Mouse (Mus musculus) neural tube, embryonic 12.5 days (tissue): ENCODE data around the gene Rag2. TPM values are rescaled to one million over a fixed set of nuclear protein-coding genes. Genes with fewer than 3 reads are reported as not detected.

Experiments used
- ATAC-seq: fragments of 200-750 bp; cut with Nextera tagmentation; 2 replicates; pipeline ENCODE4 v1.8.0; 2017; ENCODE audit warnings: low read depth, mild to moderate bottlenecking, moderate TSS enrichment, moderate library complexity; ENCODE audit not compliant: low FRiP score
- H3K27ac ChIP-seq: fragments of 300-500 bp; sonication (generic); 2 replicates; pipeline ENCODE4 v1.5.1; 2016
- H3K27me3 ChIP-seq: fragments of 300-500 bp; sonication (generic); replicated peaks from 2 replicates; pipeline ENCODE4 v1.6.1; 2016; ENCODE audit warnings: mild to moderate bottlenecking
- H3K36me3 ChIP-seq: fragments of 300-500 bp; sonication (generic); 2 replicates; pipeline ENCODE4 v1.6.1; 2016; ENCODE audit warnings: mild to moderate bottlenecking
- H3K4me1 ChIP-seq: fragments of 300-500 bp; sonication (generic); 2 replicates; pipeline ENCODE4 v1.6.1; 2016
- H3K4me2 ChIP-seq: fragments of 300-500 bp; sonication (generic); replicated peaks from 2 replicates; pipeline ENCODE4 v1.6.1; 2016; ENCODE audit warnings: mild to moderate bottlenecking
- H3K4me3 ChIP-seq: fragments of 300-500 bp; sonication (generic); 2 replicates; pipeline ENCODE4 v1.5.1; 2016
- H3K9ac ChIP-seq: fragments of 300-500 bp; sonication (generic); 2 replicates; pipeline ENCODE4 v1.6.1; 2016; ENCODE audit warnings: mild to moderate bottlenecking
- H3K9me3 ChIP-seq: fragments of 300-500 bp; sonication (generic); 2 replicates; pipeline ENCODE4 v1.6.1; 2016; ENCODE audit warnings: mild to moderate bottlenecking
- WGBS: fragments of 180-500 bp; shearing (Covaris S2); methylation state at CpG from one replicate; pipeline ENCODE4 v1.1.7; 2016; 5-methylcytosine and 5-hydroxymethylcytosine counted together
- polyA plus RNA-seq: library from polyadenylated mRNA; unstranded; fragments of >200 nt; fragmentation: Nextera tagmentation; extraction: Ambion mirVana; gene quantifications from 2 replicates; pipeline ENCODE4 v1.2.1, GENCODE M21; 2016

Rag2 gene
- polyA plus RNA-seq, 1 experiment from 2014 or later: not detected

DNA sequence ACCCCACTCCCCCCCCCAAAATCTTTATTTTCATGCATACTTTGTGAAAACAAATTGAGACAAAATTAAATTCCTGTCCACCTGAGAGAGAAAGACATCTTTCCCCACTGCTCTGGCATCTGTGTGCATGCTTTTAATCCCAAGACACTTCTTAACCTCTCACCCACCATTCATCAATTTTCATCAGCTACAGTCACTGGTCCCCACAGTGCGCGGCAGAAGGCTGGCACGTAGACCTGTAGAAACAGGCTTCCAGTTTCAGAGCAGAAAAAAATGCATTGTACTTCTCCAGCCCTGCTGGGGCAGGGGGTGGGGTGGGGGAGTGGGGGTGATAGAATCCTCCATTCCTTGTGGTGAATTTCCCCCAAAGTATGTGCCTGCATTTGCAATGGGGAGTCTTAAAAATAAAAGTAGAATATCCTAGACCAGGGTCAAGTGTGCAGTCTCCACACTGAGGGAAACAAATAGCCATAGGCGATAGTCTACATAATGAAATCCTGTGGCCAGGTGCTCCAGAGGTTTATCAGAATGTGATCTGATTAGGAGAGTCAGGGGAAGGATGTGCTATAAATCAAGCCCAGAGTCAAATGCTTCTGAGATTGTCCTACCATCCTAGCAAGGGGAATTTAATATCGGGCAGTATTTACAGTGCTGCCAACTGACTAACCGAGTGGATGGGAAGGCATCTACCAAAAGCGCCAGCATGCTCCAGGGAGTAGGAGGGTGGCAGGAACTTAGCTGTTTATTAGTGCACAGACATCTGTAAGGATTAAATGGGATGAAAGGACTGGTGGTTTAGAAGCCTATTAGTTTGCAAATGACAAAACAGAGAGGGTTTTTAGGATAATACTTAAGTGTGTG, 14.7 kb downstream of the Rag2 start:
- Histone ChIP-seq H3K4me3 (no peak overlapping the region), H3K36me3 (no peaks in the 10 kb centered on the region), H3K4me1 (peaks cover 6% of the 10 kb centered on the region; the same call in 1 of the 2 replicates), H3K4me2 (0 out of 2 replicates have a peak overlapping the region, but pooled peaks have one; percentile 1), H3K9ac (no peak overlapping the region), H3K27ac (no peak overlapping the region), H3K9me3 (no peaks in the 10 kb centered on the region), H3K27me3 (no peaks in the 10 kb centered on the region)
- WGBS: 38% methylated on average over 7 of the region's 7 CpGs
- peak; percentile 29; the same call in 1 of the 2 replicates for ATAC-seq

DNA sequence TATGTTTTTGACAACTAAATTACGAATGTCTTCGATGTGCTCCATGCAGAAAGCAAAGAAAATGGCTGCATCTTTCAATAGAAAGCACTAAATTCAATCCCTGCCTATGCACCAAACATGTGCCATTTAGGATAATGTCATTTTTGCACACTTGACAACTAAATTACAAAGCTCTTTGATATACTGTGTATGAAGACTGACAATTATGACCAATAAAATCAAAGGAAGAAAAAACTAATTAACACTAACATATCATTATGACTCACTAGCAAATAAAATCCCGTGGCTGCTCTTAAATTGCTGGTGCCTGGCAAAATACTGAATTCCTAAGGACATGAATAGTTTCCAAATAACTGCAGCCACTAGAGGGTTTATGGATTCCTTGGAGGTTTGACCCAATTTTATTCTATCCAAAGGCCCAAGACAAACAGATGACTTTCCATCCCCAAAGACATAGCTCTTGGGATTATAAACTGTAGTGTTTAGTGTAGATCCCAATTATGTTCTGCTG, 15.4 kb downstream of the Rag2 start:
- Histone ChIP-seq H3K4me2 (no peak overlapping the region), H3K4me1 (peaks cover 6% of the 10 kb centered on the region; the same call in 1 of the 2 replicates), H3K4me3 (no peak overlapping the region), H3K27me3 (no peaks in the 10 kb centered on the region), H3K9ac (no peak overlapping the region), H3K27ac (no peak overlapping the region), H3K9me3 (no peaks in the 10 kb centered on the region), H3K36me3 (no peaks in the 10 kb centered on the region)
- no peak for ATAC-seq
- WGBS: 78% methylated on average over 3 of the region's 3 CpGs

GRCm38 (mm10) chr2:101645841-101646240, 21.3 kb downstream of the Rag2 start:
- no peak overlapping the region for H3K27ac ChIP-seq
- no peak overlapping the region for H3K4me2 ChIP-seq
- no peak overlapping the region for H3K4me3 ChIP-seq
- no peaks in the 10 kb centered on the region for H3K27me3 ChIP-seq
- whole genome bisulfite sequencing: 79% methylated on average over 1 of the region's 1 CpGs
- no peak for ATAC-seq
- no peaks in the 10 kb centered on the region for H3K36me3 ChIP-seq
- no peaks in the 10 kb centered on the region for H3K9me3 ChIP-seq
- H3K9ac ChIP-seq: no peak overlapping the region
- no peaks in the 10 kb centered on the region for H3K4me1 ChIP-seq

- Histone ChIP-seq H3K36me3 (no peaks in the 10 kb centered on the region), H3K27me3 (no peaks in the 10 kb centered on the region), H3K4me2 (no peak overlapping the region), H3K9ac (no peak overlapping the region), H3K9me3 (no peaks in the 10 kb centered on the region), H3K27ac (no peak overlapping the region), H3K4me3 (no peak overlapping the region), H3K4me1 (0 out of 2 replicates have a peak, but pooled peaks cover 3% of the 10 kb centered on the region)
- ATAC-seq: no peak
- WGBS: 70% methylated on average over 2 of the region's 2 CpGs
Measured at GRCm38 (mm10) chr2:101648361-101648760, 23.8 kb downstream of the Rag2 start.

DNA sequence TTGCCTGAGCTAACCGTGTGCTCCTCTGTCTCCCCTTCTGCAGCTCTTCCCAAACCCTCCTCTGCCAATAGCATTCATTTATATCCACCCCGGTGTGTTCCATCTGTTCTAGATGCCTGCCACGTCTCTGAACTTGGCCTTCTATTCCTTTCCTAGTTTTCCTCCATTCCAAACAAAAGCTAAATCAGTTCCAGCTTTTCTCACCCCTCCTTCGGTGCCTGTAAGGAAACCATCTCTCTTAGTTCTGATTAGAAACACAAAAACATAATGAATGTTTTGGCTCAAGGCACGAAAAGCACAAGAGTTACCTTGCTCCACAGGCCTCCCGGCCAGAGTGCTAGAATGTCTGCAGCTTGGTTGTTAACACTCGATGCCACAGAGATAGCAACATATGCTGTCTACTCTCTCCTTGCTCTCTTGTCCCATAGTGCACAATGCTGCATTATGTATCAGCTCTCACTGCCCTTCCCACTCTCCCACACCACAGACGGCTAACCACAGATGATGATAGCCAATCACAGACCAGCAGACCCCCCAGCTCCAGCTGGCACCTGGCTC, 24.7 kb downstream of the Rag2 start, which contains the start of the genes Rag1 and B230118H07Rik:
TSS of gene Rag1 (minus strand) at position 388 of the 558 bp plus-strand sequence.
TSS of gene B230118H07Rik (minus strand) at position 419 of the 558 bp plus-strand sequence.
- no peak within 1 kb of the TSS for H3K4me2 ChIP-seq
- ATAC-seq: no peak
- H3K9ac ChIP-seq: no peak within 1 kb of the TSS
- WGBS: 52% methylated on average over 8 of the region's 8 CpGs
- H3K36me3 ChIP-seq: no peaks in the 10 kb centered on the region
- 0 out of 2 replicates have a peak, but pooled peaks cover 3% of the 10 kb centered on the region for H3K4me1 ChIP-seq
- no peak within 1 kb of the TSS for H3K4me3 ChIP-seq
- H3K27me3 ChIP-seq: no peaks in the 10 kb centered on the region
- H3K27ac ChIP-seq: no peak within 1 kb of the TSS
- no peaks in the 10 kb centered on the region for H3K9me3 ChIP-seq

GRCm38 (mm10) chr2:101650446-101650845, 25.9 kb downstream of the Rag2 start:
- ATAC-seq: no peak
- Histone ChIP-seq H3K9ac (no peak overlapping the region), H3K4me2 (no peak overlapping the region), H3K4me3 (no peak overlapping the region), H3K27me3 (no peaks in the 10 kb centered on the region), H3K27ac (no peak overlapping the region), H3K36me3 (no peaks in the 10 kb centered on the region), H3K4me1 (0 out of 2 replicates have a peak, but pooled peaks cover 3% of the 10 kb centered on the region), H3K9me3 (no peaks in the 10 kb centered on the region)
- 54% methylated on average over 1 of the region's 1 CpGs for WGBS

- H3K9me3 ChIP-seq: no peaks in the 10 kb centered on the region
- ATAC-seq: peak; percentile 85
- peak overlapping the region; percentile 56 for H3K4me2 ChIP-seq
- H3K27ac ChIP-seq: no peak overlapping the region
- H3K4me3 ChIP-seq: no peak overlapping the region
- H3K9ac ChIP-seq: peak overlapping the region; percentile 1; the same call in 1 of the 2 replicates
- 0 out of 2 replicates have a peak, but pooled peaks cover 3% of the 10 kb centered on the region for H3K4me1 ChIP-seq
- no peaks in the 10 kb centered on the region for H3K27me3 ChIP-seq
- WGBS: 41% methylated on average over 14 of the region's 14 CpGs
- no peaks in the 10 kb centered on the region for H3K36me3 ChIP-seq
Measured at GRCm38 (mm10) chr2:101652204-101652920, 27.8 kb downstream of the Rag2 start.

- no peak overlapping the region for H3K27ac ChIP-seq
- H3K9ac ChIP-seq: peak overlapping the region; percentile 1; the same call in 1 of the 2 replicates
- peak overlapping the region; percentile 56 for H3K4me2 ChIP-seq
- no peak overlapping the region for H3K4me3 ChIP-seq
- no peaks in the 10 kb centered on the region for H3K27me3 ChIP-seq
- 0 out of 2 replicates have a peak, but pooled peaks cover 3% of the 10 kb centered on the region for H3K4me1 ChIP-seq
- no peaks in the 10 kb centered on the region for H3K9me3 ChIP-seq
- ATAC-seq: peak; percentile 67
- H3K36me3 ChIP-seq: no peaks in the 10 kb centered on the region
- WGBS: 19% methylated on average over 14 of the region's 14 CpGs
Measured at GRCm38 (mm10) chr2:101652921-101653597, 28.5 kb downstream of the Rag2 start.

- WGBS: 58% methylated on average over 2 of the region's 2 CpGs
Measured at GRCm38 (mm10) chr2:101660536-101660935, 36.0 kb downstream of the Rag2 start.

GRCm38 (mm10) chr2:101665058-101665702, 40.7 kb downstream of the Rag2 start:
- H3K27me3 ChIP-seq: no peaks in the 10 kb centered on the region
- H3K27ac ChIP-seq: no peak overlapping the region
- H3K9ac ChIP-seq: no peak overlapping the region
- H3K4me2 ChIP-seq: no peak overlapping the region
- H3K4me3 ChIP-seq: no peak overlapping the region
- 22% methylated on average over 9 of the region's 9 CpGs for WGBS
- no peaks in the 10 kb centered on the region for H3K36me3 ChIP-seq
- ATAC-seq: peak; percentile 95
- no peaks in the 10 kb centered on the region for H3K9me3 ChIP-seq
- no peaks in the 10 kb centered on the region for H3K4me1 ChIP-seq

More at GRCm38 (mm10) chr2:101660536-101660935, 36.0 kb downstream of the Rag2 start:
- Histone ChIP-seq H3K9me3 (no peaks in the 10 kb centered on the region), H3K27ac (no peak overlapping the region), H3K9ac (no peak overlapping the region), H3K4me1 (no peaks in the 10 kb centered on the region), H3K4me2 (no peak overlapping the region), H3K4me3 (no peak overlapping the region), H3K27me3 (no peaks in the 10 kb centered on the region), H3K36me3 (no peaks in the 10 kb centered on the region)
- no peak for ATAC-seq

DNA sequence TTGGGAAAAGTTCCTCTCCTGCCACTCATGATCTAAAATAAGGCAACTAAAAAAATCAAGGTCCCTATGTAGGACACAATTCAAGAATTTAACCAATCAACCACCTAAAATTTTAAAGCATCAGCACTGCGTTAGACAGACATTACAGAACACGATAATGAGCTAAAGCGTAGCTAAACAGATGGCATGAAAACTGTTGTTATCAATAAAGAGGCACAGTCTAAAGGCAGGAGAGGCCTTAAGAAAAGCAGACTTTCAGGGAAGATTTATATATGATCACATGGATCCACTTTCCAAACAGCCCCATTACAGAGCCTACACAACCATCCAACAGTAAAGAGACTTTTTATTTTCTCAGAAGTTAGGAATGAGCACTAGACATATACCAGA, 41.2 kb downstream of the Rag2 start:
- Histone ChIP-seq H3K36me3 (no peaks in the 10 kb centered on the region), H3K4me1 (no peaks in the 10 kb centered on the region), H3K27me3 (no peaks in the 10 kb centered on the region), H3K9me3 (no peaks in the 10 kb centered on the region), H3K27ac (no peak overlapping the region), H3K9ac (no peak overlapping the region), H3K4me2 (no peak overlapping the region), H3K4me3 (no peak overlapping the region)
- ATAC-seq: peak; percentile 54
- WGBS: 58% methylated on average over 3 of the region's 3 CpGs
